Mouse (Mus musculus): ENCODE measurements around the gene Efna4.

- TF ChIP-seq CTCF (IDR thresholded peaks at IDR 0.05; ENCODE audit: low read depth), result no peak
- no peak for TF ChIP-seq EP300 (optimal IDR thresholded peaks at IDR 0.05)
Observed at GRCm38 (mm10) chr3:89380711-89381110, 42.9 kb upstream of the Efna4 start.

All from stomach, postnatal 0 days (tissue).